Mouse (Mus musculus): ENCODE data around the gene Fgf4. TPM values are rescaled to one million over a fixed set of nuclear protein-coding genes. Genes with fewer than 3 reads are reported as not detected.

Fgf4 gene
- polyA plus RNA-seq, 1 experiment, result 82.9 TPM

GRCm38 (mm10) chr7:144862126-144862525 is 15.0 kb downstream of the Fgf4 start:
- peaks cover 3% of the 10 kb centered on the region for H3K4me1 ChIP-seq (ENCODE audit: control insufficient read depth, insufficient read depth, low read length)
- H3K9me3 ChIP-seq (replicated peaks; ENCODE audit: control insufficient read depth, insufficient read depth, low read length, poor library complexity, severe bottlenecking), result no peaks in the 10 kb centered on the region
- peak overlapping the region; percentile 86 for H3K4me3 ChIP-seq (ENCODE audit: low read depth, low read length)
- peaks cover 31% of the 10 kb centered on the region for H3K36me3 ChIP-seq (ENCODE audit: control insufficient read depth, insufficient read depth, low read length, poor library complexity, severe bottlenecking)
- peak overlapping the region; percentile 93 for H3K9ac ChIP-seq (ENCODE audit: low read depth, poor library complexity, severe bottlenecking)
- TF ChIP-seq POLR2A (IDR thresholded peaks at IDR 0.05; ENCODE audit: insufficient read depth, low read length) (no peak), EP300 (IDR thresholded peaks at IDR 0.05; ENCODE audit: insufficient read depth, low read depth, low read length) (no peak), CTCF (IDR thresholded peaks at IDR 0.05; ENCODE audit: low read depth, low read length) (no peak)
- peak overlapping the region; percentile 57; the same call in 1 of the 2 replicates for H3K27ac ChIP-seq (ENCODE audit: insufficient read depth, low read length)
- no peaks in the 10 kb centered on the region for H3K27me3 ChIP-seq (ENCODE audit: control insufficient read depth, insufficient read depth, low read length, poor library complexity, severe bottlenecking)

- H3K9ac ChIP-seq (ENCODE audit: low read depth, poor library complexity, severe bottlenecking), result peak overlapping the region; percentile 93
- TF ChIP-seq EP300 (IDR thresholded peaks at IDR 0.05; ENCODE audit: insufficient read depth, low read depth, low read length) (no peak), POLR2A (IDR thresholded peaks at IDR 0.05; ENCODE audit: insufficient read depth, low read length) (no peak), CTCF (IDR thresholded peaks at IDR 0.05; ENCODE audit: low read depth, low read length) (no peak)
- H3K36me3 ChIP-seq (ENCODE audit: control insufficient read depth, insufficient read depth, low read length, poor library complexity, severe bottlenecking), result peaks cover 31% of the 10 kb centered on the region
- peak overlapping the region; percentile 97 for H3K27ac ChIP-seq (ENCODE audit: insufficient read depth, low read length)
- H3K27me3 ChIP-seq (ENCODE audit: control insufficient read depth, insufficient read depth, low read length, poor library complexity, severe bottlenecking), result no peaks in the 10 kb centered on the region
- peak overlapping the region; percentile 86 for H3K4me3 ChIP-seq (ENCODE audit: low read depth, low read length)
- H3K4me1 ChIP-seq (ENCODE audit: control insufficient read depth, insufficient read depth, low read length), result peaks cover 7% of the 10 kb centered on the region
- no peaks in the 10 kb centered on the region for H3K9me3 ChIP-seq (replicated peaks; ENCODE audit: control insufficient read depth, insufficient read depth, low read length, poor library complexity, severe bottlenecking)
Observed at GRCm38 (mm10) chr7:144862712-144863111, 15.5 kb downstream of the Fgf4 start.

- no peak for TF ChIP-seq EP300 (IDR thresholded peaks at IDR 0.05; ENCODE audit: insufficient read depth, low read depth, low read length)
- TF ChIP-seq POLR2A (IDR thresholded peaks at IDR 0.05; ENCODE audit: insufficient read depth, low read length), result no peak
- TF ChIP-seq CTCF (IDR thresholded peaks at IDR 0.05; ENCODE audit: low read depth, low read length), result no peak
- H3K9me3 ChIP-seq (replicated peaks; ENCODE audit: control insufficient read depth, insufficient read depth, low read length, poor library complexity, severe bottlenecking), result no peaks in the 10 kb centered on the region
- H3K9ac ChIP-seq (ENCODE audit: low read depth, poor library complexity, severe bottlenecking), result peak overlapping the region; percentile 93
- H3K4me1 ChIP-seq (ENCODE audit: control insufficient read depth, insufficient read depth, low read length), result peaks cover 7% of the 10 kb centered on the region
- H3K27me3 ChIP-seq (ENCODE audit: control insufficient read depth, insufficient read depth, low read length, poor library complexity, severe bottlenecking), result no peaks in the 10 kb centered on the region
- H3K27ac ChIP-seq (ENCODE audit: insufficient read depth, low read length), result peak overlapping the region; percentile 97
- H3K36me3 ChIP-seq (ENCODE audit: control insufficient read depth, insufficient read depth, low read length, poor library complexity, severe bottlenecking), result peaks cover 31% of the 10 kb centered on the region
- H3K4me3 ChIP-seq (ENCODE audit: low read depth, low read length), result peak overlapping the region; percentile 92
Observed at GRCm38 (mm10) chr7:144863196-144863595, 16.0 kb downstream of the Fgf4 start.

GRCm38 (mm10) chr7:144864160-144864670 is 17.0 kb downstream of the Fgf4 start:
- Histone ChIP-seq H3K36me3 (ENCODE audit: control insufficient read depth, insufficient read depth, low read length, poor library complexity, severe bottlenecking) (peaks cover 31% of the 10 kb centered on the region), H3K9me3 (replicated peaks; ENCODE audit: control insufficient read depth, insufficient read depth, low read length, poor library complexity, severe bottlenecking) (no peaks in the 10 kb centered on the region), H3K27me3 (ENCODE audit: control insufficient read depth, insufficient read depth, low read length, poor library complexity, severe bottlenecking) (no peaks in the 10 kb centered on the region), H3K4me1 (ENCODE audit: control insufficient read depth, insufficient read depth, low read length) (peaks cover 7% of the 10 kb centered on the region), H3K9ac (ENCODE audit: low read depth, poor library complexity, severe bottlenecking) (peak overlapping the region; percentile 93), H3K4me3 (ENCODE audit: low read depth, low read length) (peak overlapping the region; percentile 36), H3K27ac (ENCODE audit: insufficient read depth, low read length) (peak overlapping the region; percentile 97)
- TF ChIP-seq POLR2A (IDR thresholded peaks at IDR 0.05; ENCODE audit: insufficient read depth, low read length) (no peak), EP300 (IDR thresholded peaks at IDR 0.05; ENCODE audit: insufficient read depth, low read depth, low read length) (no peak; the same call in 1 of the 2 replicates)

GRCm38 (mm10) chr7:144867161-144867560 is 20.0 kb downstream of the Fgf4 start:
- no peaks in the 10 kb centered on the region for H3K9me3 ChIP-seq (replicated peaks; ENCODE audit: control insufficient read depth, insufficient read depth, low read length, poor library complexity, severe bottlenecking)
- H3K4me3 ChIP-seq (ENCODE audit: low read depth, low read length), result no peak overlapping the region
- peak overlapping the region; percentile 94 for H3K27ac ChIP-seq (ENCODE audit: insufficient read depth, low read length)
- H3K36me3 ChIP-seq (ENCODE audit: control insufficient read depth, insufficient read depth, low read length, poor library complexity, severe bottlenecking), result peaks cover 31% of the 10 kb centered on the region
- TF ChIP-seq POLR2A (IDR thresholded peaks at IDR 0.05; ENCODE audit: insufficient read depth, low read length), result no peak
- peak; percentile 92 for TF ChIP-seq EP300 (IDR thresholded peaks at IDR 0.05; ENCODE audit: insufficient read depth, low read depth, low read length)
- H3K4me1 ChIP-seq (ENCODE audit: control insufficient read depth, insufficient read depth, low read length), result peaks cover 13% of the 10 kb centered on the region
- no peak overlapping the region for H3K9ac ChIP-seq (ENCODE audit: low read depth, poor library complexity, severe bottlenecking)
- no peaks in the 10 kb centered on the region for H3K27me3 ChIP-seq (ENCODE audit: control insufficient read depth, insufficient read depth, low read length, poor library complexity, severe bottlenecking)

GRCm38 (mm10) chr7:144867602-144868001 is 20.4 kb downstream of the Fgf4 start:
- peaks cover 13% of the 10 kb centered on the region for H3K4me1 ChIP-seq (ENCODE audit: control insufficient read depth, insufficient read depth, low read length)
- TF ChIP-seq EP300 (IDR thresholded peaks at IDR 0.05; ENCODE audit: insufficient read depth, low read depth, low read length) (no peak), POLR2A (IDR thresholded peaks at IDR 0.05; ENCODE audit: insufficient read depth, low read length) (no peak), CTCF (IDR thresholded peaks at IDR 0.05; ENCODE audit: low read depth, low read length) (no peak)
- H3K27me3 ChIP-seq (ENCODE audit: control insufficient read depth, insufficient read depth, low read length, poor library complexity, severe bottlenecking), result no peaks in the 10 kb centered on the region
- no peak overlapping the region for H3K9ac ChIP-seq (ENCODE audit: low read depth, poor library complexity, severe bottlenecking)
- H3K9me3 ChIP-seq (replicated peaks; ENCODE audit: control insufficient read depth, insufficient read depth, low read length, poor library complexity, severe bottlenecking), result no peaks in the 10 kb centered on the region
- H3K27ac ChIP-seq (ENCODE audit: insufficient read depth, low read length), result peak overlapping the region; percentile 94
- peaks cover 27% of the 10 kb centered on the region for H3K36me3 ChIP-seq (ENCODE audit: control insufficient read depth, insufficient read depth, low read length, poor library complexity, severe bottlenecking)
- no peak overlapping the region for H3K4me3 ChIP-seq (ENCODE audit: low read depth, low read length)

All from ES-Bruce4 (cell line).